Mouse (Mus musculus) CD4-positive helper T cell, adult 2 months (primary cell): ENCODE data around the gene Scyl1.
A peak's percentile ranks its signal among the peaks of the same experiment; 100 is the strongest.

Source experiments
- DNase-seq: peaks from one replicate; pipeline ENCODE4 v3.0.0-alpha.2; 2012; ENCODE audit warnings: low read depth, missing footprints, low spot score

Scyl1 gene

DNA sequence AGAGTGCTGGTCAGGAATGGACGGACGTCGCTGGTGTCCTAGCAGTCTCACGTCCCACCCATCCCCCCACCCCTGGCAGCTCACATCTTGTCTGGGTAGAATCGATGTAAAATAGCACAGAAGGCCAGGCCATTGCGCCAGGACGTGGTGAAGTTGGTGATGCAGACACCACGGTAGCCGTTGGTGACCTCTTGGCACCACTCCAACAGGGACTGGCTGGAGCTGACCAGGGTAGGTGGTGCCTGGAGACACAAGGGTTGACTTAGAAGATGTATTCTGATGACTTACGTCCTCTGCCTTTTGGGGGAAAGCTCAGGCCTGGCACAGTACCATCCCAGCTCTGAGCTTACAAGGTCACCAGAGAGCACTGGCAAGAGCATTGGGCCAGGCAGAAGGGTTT, 54.3 kb downstream of the Scyl1 start:
- DNase-seq, result no peak

DNA sequence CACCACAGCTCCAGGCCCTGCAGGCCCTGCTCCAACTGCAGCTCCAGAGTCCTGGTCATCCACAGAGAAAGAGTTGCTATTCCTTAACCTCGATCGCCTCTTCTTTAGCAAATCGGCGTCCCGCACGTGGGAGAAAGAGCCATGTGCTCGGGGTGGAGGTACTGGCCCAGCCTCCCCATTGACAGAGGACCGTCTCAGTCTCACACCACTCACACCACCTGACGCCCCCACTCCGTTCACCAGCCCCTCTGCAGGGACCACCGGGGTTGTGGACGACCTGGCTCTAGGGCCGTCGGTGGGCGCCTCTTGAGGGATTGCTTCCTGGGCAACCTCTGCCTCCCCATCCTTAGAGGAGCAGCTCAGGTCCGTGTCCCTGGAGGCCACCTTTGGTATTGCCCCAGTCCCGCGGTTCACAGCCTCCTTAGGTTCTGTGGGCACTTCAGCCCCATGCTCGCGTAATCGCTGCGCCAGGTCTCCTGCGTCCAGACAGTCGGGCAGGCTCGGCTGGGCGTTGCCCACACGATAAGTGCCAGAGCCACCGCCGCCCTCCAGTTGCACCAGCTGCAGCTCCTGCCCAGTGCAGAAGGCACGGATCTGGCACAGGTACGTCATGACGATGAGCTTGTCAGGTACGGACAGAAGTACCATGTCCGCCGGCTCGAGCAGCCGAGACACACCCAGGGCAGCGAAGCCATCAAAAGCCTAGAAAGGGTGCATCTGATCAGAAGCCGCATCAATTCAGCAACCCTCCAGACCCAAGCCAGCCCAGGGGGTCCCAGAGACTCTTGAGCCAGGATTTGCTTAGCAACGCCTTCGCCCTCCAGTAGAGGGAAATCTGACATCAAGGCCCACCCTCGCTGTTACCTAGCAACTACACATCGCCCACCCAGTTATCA, 55.2 kb downstream of the Scyl1 start:
- no peak for DNase-seq

GRCm38 (mm10) chr19:5713730-5714129, 57.5 kb downstream of the Scyl1 start:
- no peak for DNase-seq

DNA sequence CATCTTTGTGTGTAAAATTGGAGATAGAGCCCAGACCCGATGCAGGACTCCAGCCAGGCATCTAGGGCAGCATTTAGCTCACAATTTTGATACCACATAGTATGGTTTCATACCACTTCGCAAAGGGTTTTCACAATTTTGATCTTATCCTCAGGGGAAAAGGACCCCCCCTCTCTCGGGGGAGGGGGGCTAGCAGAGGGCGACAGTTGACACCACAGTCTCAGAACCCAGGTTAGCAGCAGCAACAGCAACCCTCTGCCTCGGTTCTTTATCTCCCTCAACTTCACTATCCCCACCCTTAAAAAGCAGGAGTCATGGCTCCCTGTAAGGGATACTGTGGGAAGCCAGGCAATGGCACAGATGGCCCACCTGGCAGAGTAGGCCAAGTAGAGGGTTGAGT, 58.0 kb downstream of the Scyl1 start:
- DNase-seq, result no peak

GRCm38 (mm10) chr19:5711907-5712460, 59.2 kb downstream of the Scyl1 start:
- no peak for DNase-seq

DNA sequence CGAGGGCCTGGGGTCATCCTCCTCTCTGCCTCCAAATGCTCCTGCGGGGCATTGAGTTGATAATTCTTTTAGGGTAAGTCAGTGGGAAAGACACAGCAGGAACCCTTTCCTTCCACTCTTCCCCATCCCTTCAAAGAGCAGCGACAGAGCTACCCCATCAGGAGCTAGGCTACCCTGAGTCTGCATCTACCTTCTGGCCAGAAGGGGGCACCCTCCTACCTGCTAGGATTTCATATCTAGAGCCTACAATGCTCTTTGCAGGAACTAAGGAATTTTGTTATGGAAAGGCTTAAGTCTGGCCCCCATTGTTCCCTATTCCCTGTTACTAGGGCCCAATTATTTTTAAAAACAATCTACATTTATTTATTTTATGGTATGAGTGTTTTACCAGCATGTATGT, 60.0 kb downstream of the Scyl1 start:
- peak; percentile 65 for DNase-seq

GRCm38 (mm10) chr19:5710581-5710980, 60.6 kb downstream of the Scyl1 start:
- no peak for DNase-seq

- no peak for DNase-seq
Observed at GRCm38 (mm10) chr19:5710068-5710467, 61.2 kb downstream of the Scyl1 start.
